Mouse (Mus musculus) stomach, postnatal 0 days (tissue): Measurements from ENCODE around the gene Adgra1.

Experiments used
- CTCF ChIP-seq: IDR thresholded peaks from 2 replicates; pipeline ENCODE4 v1.5.1; 2016; ENCODE audit warnings: antibody characterized with exemption, low read depth, mild to moderate bottlenecking, moderate library complexity
- EP300 ChIP-seq: optimal IDR thresholded peaks from 2 replicates; pipeline ENCODE3; 2016; ENCODE audit warnings: antibody characterized with exemption

DNA sequence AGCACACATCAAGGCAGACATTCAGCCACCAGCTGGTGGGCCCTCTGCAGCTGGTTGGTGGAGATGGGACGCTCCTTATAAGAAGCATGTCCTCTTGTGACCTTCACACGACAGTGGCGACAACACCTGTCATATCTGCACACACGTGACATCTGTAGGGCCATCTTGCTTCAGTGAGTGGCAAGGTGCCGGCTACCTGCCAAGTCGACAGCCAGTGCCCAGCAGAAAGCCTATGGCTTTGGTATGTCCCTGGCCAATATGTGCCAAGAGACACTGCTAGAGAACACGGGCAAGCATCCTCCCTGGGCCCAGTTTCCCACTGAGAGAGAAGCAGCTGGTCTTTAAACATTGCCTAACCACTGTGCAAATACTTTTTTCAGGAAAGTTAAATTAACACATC, 22.3 kb upstream of the Adgra1 start:
- TF ChIP-seq CTCF, result no peak
- TF ChIP-seq EP300, result no peak
